Mouse (Mus musculus) CH12.LX (cell line): ENCODE measurements at regions not wholly inside any gene's neighbourhood (a gene's known extent, or its start where the extent isn't known, plus 50 kb on each side); places are given as distances from the start of the nearest gene placed in this dataset.

Experiments used
- BHLHE40 ChIP-seq: IDR thresholded peaks from 2 replicates; pipeline ENCODE4 v1.6.1; 2011; ENCODE audit warnings: mild to moderate bottlenecking, low read depth, low read length, improper control_type of control experiment
- EP300 ChIP-seq: IDR thresholded peaks from 2 replicates; pipeline ENCODE4 v1.6.1; 2011; ENCODE audit warnings: low read length, improper control_type of control experiment
- GABPA ChIP-seq: IDR thresholded peaks from 2 replicates; pipeline ENCODE4 v1.6.1; 2012; ENCODE audit warnings: low read depth, low read length, improper control_type of control experiment, inconsistent platforms; ENCODE audit not compliant: insufficient replicate concordance
- JUND ChIP-seq: conservative IDR thresholded peaks from 2 replicates; pipeline ENCODE4 v1.6.1; 2011; ENCODE audit warnings: low read depth, low read length, improper control_type of control experiment
- KAT2A ChIP-seq: IDR thresholded peaks from 2 replicates; pipeline ENCODE4 v1.6.1; 2012; ENCODE audit warnings: low read length, improper control_type of control experiment, inconsistent platforms; ENCODE audit not compliant: insufficient replicate concordance
- MAFK ChIP-seq: IDR thresholded peaks from 2 replicates; pipeline ENCODE4 v1.6.1; 2011; ENCODE audit warnings: low read length, improper control_type of control experiment; ENCODE audit not compliant: insufficient replicate concordance
- MAZ ChIP-seq: IDR thresholded peaks from 2 replicates; pipeline ENCODE4 v1.6.1; 2012; ENCODE audit warnings: low read depth, mild to moderate bottlenecking, inconsistent platforms, low read length, improper control_type of control experiment, moderate library complexity
- POLR2A ChIP-seq: IDR thresholded peaks from 2 replicates; pipeline ENCODE4 v1.6.1; 2011; ENCODE audit warnings: low read depth, mild to moderate bottlenecking, improper control_type of control experiment, low read length
- ZC3H11A ChIP-seq: IDR thresholded peaks from 2 replicates; pipeline ENCODE4 v1.6.1; 2012; ENCODE audit warnings: low read depth, mild to moderate bottlenecking, inconsistent platforms, low read length, improper control_type of control experiment
- ZMIZ1 ChIP-seq: IDR thresholded peaks from 2 replicates; pipeline ENCODE4 v1.6.1; 2012; ENCODE audit warnings: low read depth, mild to moderate bottlenecking, inconsistent platforms, low read length, improper control_type of control experiment
- ZNF384 ChIP-seq: IDR thresholded peaks from 2 replicates; pipeline ENCODE4 v1.6.1; 2012; ENCODE audit warnings: low read depth, low read length, improper control_type of control experiment, inconsistent platforms

GRCm38 (mm10) chr19:14889794-14890193, 291.9 kb upstream of the Tle4 start:
- no peak for TF ChIP-seq ZC3H11A
- TF ChIP-seq BHLHE40, result no peak
- TF ChIP-seq POLR2A, result no peak
- TF ChIP-seq EP300, result no peak
- TF ChIP-seq GABPA, result no peak
- no peak for TF ChIP-seq MAFK
- TF ChIP-seq JUND, result no peak
- no peak for TF ChIP-seq KAT2A
- TF ChIP-seq MAZ, result no peak
- TF ChIP-seq ZMIZ1, result no peak
- TF ChIP-seq ZNF384, result no peak
